Mouse (Mus musculus) limb, embryonic 12.5 days (tissue): ENCODE measurements at regions not wholly inside any gene's neighbourhood (a gene's known extent, or its start where the extent isn't known, plus 50 kb on each side); places are given as distances from the start of the nearest gene placed in this dataset.

Experiments used
- ATAC-seq: fragments of 200-750 bp; cut with Nextera tagmentation; 2 replicates; pipeline ENCODE4 v1.8.0; 2017; ENCODE audit warnings: low read depth, moderate TSS enrichment; ENCODE audit not compliant: insufficient number of reproducible peaks, insufficient read depth, low FRiP score, low TSS enrichment
- H3K27ac ChIP-seq: fragments of 300-500 bp; sonication (generic); 2 replicates; pipeline ENCODE4 v1.5.1; 2016; ENCODE audit warnings: mild to moderate bottlenecking, moderate library complexity
- H3K27me3 ChIP-seq: fragments of 300-500 bp; sonication (generic); 2 replicates; pipeline ENCODE4 v1.6.1; 2016; ENCODE audit warnings: mild to moderate bottlenecking, moderate library complexity
- H3K36me3 ChIP-seq: fragments of 300-500 bp; sonication (generic); 2 replicates; pipeline ENCODE4 v1.6.1; 2016; ENCODE audit warnings: mild to moderate bottlenecking, moderate library complexity
- H3K4me1 ChIP-seq: fragments of 300-500 bp; sonication (generic); replicated peaks from 2 replicates; pipeline ENCODE4 v1.6.1; 2016
- H3K4me2 ChIP-seq: fragments of 300-500 bp; sonication (generic); 2 replicates; pipeline ENCODE4 v1.6.1; 2016; ENCODE audit warnings: mild to moderate bottlenecking, moderate library complexity
- H3K4me3 ChIP-seq: fragments of 300-500 bp; sonication (generic); replicated peaks from 2 replicates; pipeline ENCODE4 v1.5.1; 2016; ENCODE audit warnings: mild to moderate bottlenecking
- H3K9ac ChIP-seq: fragments of 300-500 bp; sonication (generic); replicated peaks from 2 replicates; pipeline ENCODE4 v1.6.1; 2016; ENCODE audit warnings: mild to moderate bottlenecking, moderate library complexity
- H3K9me3 ChIP-seq: fragments of 300-500 bp; sonication (generic); 2 replicates; pipeline ENCODE4 v1.6.1; 2016; ENCODE audit warnings: mild to moderate bottlenecking, moderate library complexity
- WGBS: fragments of 180-500 bp; shearing (Covaris S2); methylation state at CpG from one replicate; pipeline ENCODE4 v1.1.7; 2016; 5-methylcytosine and 5-hydroxymethylcytosine counted together

- Histone ChIP-seq H3K4me2 (no peak overlapping the region), H3K9me3 (no peaks in the 10 kb centered on the region), H3K27ac (no peak overlapping the region), H3K9ac (no peak overlapping the region), H3K27me3 (no peaks in the 10 kb centered on the region), H3K4me3 (no peak overlapping the region), H3K4me1 (peaks cover 24% of the 10 kb centered on the region), H3K36me3 (no peaks in the 10 kb centered on the region)
- no peak for ATAC-seq
- 75% methylated on average over 4 of the region's 4 CpGs for WGBS
Measured at GRCm38 (mm10) chr2:166475624-166476023, 238.0 kb downstream of the Prex1 start.

DNA sequence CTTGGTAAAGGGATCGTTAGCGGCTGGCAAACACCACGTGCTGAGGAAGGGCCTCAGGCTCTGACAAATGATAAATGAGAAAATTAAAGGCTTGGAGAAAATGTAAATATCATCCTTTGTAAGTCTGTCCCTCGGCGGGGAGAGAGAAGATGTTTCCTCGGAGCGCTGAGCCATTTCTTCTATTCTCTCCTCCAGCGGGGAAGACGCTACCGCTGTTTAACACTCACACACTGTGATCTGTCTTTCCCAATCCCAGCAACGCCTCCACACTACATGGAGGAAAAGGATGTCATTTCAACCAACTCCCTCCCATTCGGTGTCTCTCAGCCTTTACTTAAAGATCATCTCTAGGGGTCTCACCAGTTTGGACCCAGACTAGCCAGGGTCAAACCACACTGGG lies 239.0 kb downstream of the Prex1 start:
- Histone ChIP-seq H3K9ac (no peak overlapping the region), H3K27ac (no peak overlapping the region), H3K27me3 (no peaks in the 10 kb centered on the region), H3K4me2 (no peak overlapping the region), H3K9me3 (no peaks in the 10 kb centered on the region), H3K4me1 (peaks cover 24% of the 10 kb centered on the region), H3K4me3 (no peak overlapping the region), H3K36me3 (no peaks in the 10 kb centered on the region)
- 74% methylated on average over 12 of the region's 12 CpGs for WGBS
- ATAC-seq = no peak

DNA sequence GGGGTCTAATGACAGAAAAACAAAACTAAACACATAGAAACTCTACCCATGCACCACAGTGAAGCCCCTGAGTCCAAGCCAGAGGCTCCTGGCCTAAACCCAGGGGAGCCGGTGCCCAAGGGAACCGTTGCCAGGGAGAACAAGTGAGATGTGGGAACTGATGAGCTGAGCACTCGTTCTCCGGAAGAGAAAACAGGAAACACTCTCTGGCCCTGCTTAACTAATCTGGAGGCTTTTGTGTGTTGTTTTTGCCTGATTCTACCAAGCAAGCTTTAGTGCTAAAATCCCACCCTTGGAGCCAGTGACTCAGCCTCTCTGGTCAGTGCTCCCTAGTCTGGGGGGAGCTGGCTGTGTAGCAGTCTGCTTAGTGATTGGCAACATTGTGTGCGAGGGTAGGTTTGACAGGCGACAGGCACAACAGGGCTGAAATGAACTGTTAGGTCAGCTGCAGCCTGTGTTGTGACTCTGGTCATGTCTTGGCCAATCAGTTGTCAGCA lies 242.3 kb downstream of the Prex1 start:
- H3K9me3 ChIP-seq = no peaks in the 10 kb centered on the region
- no peaks in the 10 kb centered on the region for H3K36me3 ChIP-seq
- H3K9ac ChIP-seq = no peak overlapping the region
- no peak overlapping the region for H3K4me2 ChIP-seq
- WGBS = 74% methylated on average over 6 of the region's 6 CpGs
- H3K27ac ChIP-seq = no peak overlapping the region
- no peaks in the 10 kb centered on the region for H3K27me3 ChIP-seq
- H3K4me3 ChIP-seq = no peak overlapping the region
- peaks cover 9% of the 10 kb centered on the region; the same call in 1 of the 2 replicates for H3K4me1 ChIP-seq
- no peak for ATAC-seq

- H3K27ac ChIP-seq = no peak overlapping the region
- no peaks in the 10 kb centered on the region for H3K27me3 ChIP-seq
- ATAC-seq = no peak
Measured at GRCm38 (mm10) chr2:166469046-166469593, 244.5 kb downstream of the Prex1 start.

GRCm38 (mm10) chr2:166467137-166467536 lies 246.5 kb downstream of the Prex1 start:
- H3K36me3 ChIP-seq = no peaks in the 10 kb centered on the region
- H3K27me3 ChIP-seq = no peaks in the 10 kb centered on the region
- H3K4me2 ChIP-seq = no peak overlapping the region
- no peaks in the 10 kb centered on the region for H3K9me3 ChIP-seq
- ATAC-seq = no peak
- no peak overlapping the region for H3K4me3 ChIP-seq
- peaks cover 6% of the 10 kb centered on the region; the same call in 1 of the 2 replicates for H3K4me1 ChIP-seq
- no peak overlapping the region for H3K27ac ChIP-seq
- H3K9ac ChIP-seq = no peak overlapping the region
- WGBS = 83% methylated on average over 7 of the region's 7 CpGs

More at GRCm38 (mm10) chr2:166469046-166469593, 244.5 kb downstream of the Prex1 start:
- H3K9me3 ChIP-seq = no peaks in the 10 kb centered on the region
- no peaks in the 10 kb centered on the region for H3K36me3 ChIP-seq
- no peak overlapping the region for H3K4me2 ChIP-seq
- H3K4me3 ChIP-seq = no peak overlapping the region
- no peak overlapping the region for H3K9ac ChIP-seq
- H3K4me1 ChIP-seq = peaks cover 6% of the 10 kb centered on the region; the same call in 1 of the 2 replicates
- 80% methylated on average over 9 of the region's 9 CpGs for WGBS

DNA sequence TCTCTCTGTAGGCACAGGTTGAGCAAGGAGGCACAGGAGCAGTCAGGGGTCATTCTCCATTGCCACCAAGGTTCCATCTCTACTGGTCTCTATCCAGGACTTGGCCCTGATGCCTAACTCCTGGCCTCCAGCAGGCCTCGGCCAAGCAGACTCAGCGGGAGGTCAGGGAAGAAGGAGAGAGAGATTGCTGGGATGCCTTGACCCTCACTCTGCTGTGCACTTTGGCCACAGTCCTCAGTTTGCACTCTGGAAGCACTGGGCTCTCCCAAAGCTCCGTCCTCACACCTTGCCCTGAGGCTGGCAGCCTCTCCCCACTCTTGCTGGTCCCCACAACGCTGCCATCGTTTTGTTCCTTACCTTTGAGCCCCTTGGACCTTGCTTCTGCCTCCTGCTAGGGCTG lies 248.1 kb downstream of the Prex1 start:
- no peaks in the 10 kb centered on the region for H3K9me3 ChIP-seq
- H3K27ac ChIP-seq = no peak overlapping the region
- H3K36me3 ChIP-seq = no peaks in the 10 kb centered on the region
- WGBS = 82% methylated on average over 5 of the region's 5 CpGs
- H3K4me3 ChIP-seq = no peak overlapping the region
- no peak overlapping the region for H3K4me2 ChIP-seq
- H3K27me3 ChIP-seq = no peaks in the 10 kb centered on the region
- peaks cover 2% of the 10 kb centered on the region; the same call in 1 of the 2 replicates for H3K4me1 ChIP-seq
- no peak overlapping the region for H3K9ac ChIP-seq
- ATAC-seq = no peak

GRCm38 (mm10) chr2:166463539-166463938 lies 250.1 kb downstream of the Prex1 start:
- Histone ChIP-seq H3K27ac (no peak overlapping the region), H3K36me3 (no peaks in the 10 kb centered on the region), H3K4me3 (no peak overlapping the region), H3K9ac (no peak overlapping the region), H3K9me3 (no peaks in the 10 kb centered on the region), H3K27me3 (no peaks in the 10 kb centered on the region), H3K4me2 (no peak overlapping the region), H3K4me1 (peaks cover 16% of the 10 kb centered on the region)
- 83% methylated on average over 9 of the region's 9 CpGs for whole genome bisulfite sequencing
- ATAC-seq = no peak

DNA sequence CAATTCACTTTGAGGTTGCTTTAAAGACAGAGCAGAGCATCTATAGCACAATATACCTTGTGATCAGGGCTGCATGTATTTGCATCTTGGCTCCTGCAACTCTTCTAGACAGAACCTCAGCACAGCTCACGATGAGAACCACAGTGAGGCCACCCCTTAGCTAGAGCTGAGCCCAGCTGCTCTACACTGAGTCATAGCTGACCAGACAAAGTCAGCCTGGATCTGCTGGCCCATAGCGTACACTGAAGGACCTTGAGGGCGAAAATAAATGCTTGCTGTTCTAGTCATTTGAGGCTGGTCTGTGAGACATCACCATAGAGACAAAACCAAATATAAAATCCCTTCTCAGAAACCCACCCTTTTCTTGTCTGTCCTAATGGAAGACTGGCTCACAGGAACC lies 251.7 kb downstream of the Prex1 start:
- WGBS = 92% methylated on average over 3 of the region's 3 CpGs
- no peak overlapping the region for H3K9ac ChIP-seq
- no peaks in the 10 kb centered on the region for H3K9me3 ChIP-seq
- H3K27me3 ChIP-seq = no peaks in the 10 kb centered on the region
- ATAC-seq = no peak
- peaks cover 25% of the 10 kb centered on the region for H3K4me1 ChIP-seq
- H3K4me2 ChIP-seq = no peak overlapping the region
- H3K4me3 ChIP-seq = no peak overlapping the region
- H3K27ac ChIP-seq = no peak overlapping the region
- no peaks in the 10 kb centered on the region for H3K36me3 ChIP-seq

- H3K9ac ChIP-seq = no peak overlapping the region
- H3K4me2 ChIP-seq = no peak overlapping the region
- no peaks in the 10 kb centered on the region for H3K9me3 ChIP-seq
- H3K36me3 ChIP-seq = no peaks in the 10 kb centered on the region
- H3K4me3 ChIP-seq = no peak overlapping the region
- 78% methylated on average over 3 of the region's 3 CpGs for WGBS
- peak overlapping the region; percentile 66; the same call in 1 of the 2 replicates for H3K27ac ChIP-seq
- no peaks in the 10 kb centered on the region for H3K27me3 ChIP-seq
- H3K4me1 ChIP-seq = peaks cover 25% of the 10 kb centered on the region
- no peak for ATAC-seq
Measured at GRCm38 (mm10) chr2:166461103-166461502, 252.5 kb downstream of the Prex1 start.

DNA sequence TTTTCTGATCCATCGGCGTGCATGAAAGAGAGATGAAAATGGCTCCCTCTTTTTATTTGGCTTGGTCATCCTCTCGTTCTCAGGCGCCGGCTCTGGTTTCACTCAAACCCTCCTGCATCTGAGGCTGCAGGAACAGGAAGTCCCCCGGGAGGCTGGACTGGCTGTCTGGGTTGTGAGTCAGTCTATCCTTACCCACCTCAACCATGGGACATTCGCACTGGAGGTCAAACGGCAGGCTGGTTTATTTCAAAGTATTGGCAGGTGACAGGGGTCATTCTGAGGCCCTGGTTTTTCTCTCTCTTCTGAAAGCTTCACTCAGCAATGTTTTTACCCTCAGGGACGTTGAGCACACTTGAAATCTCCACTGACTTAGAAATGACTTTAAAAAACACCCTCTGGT lies 253.7 kb downstream of the Prex1 start:
- Histone ChIP-seq H3K36me3 (no peaks in the 10 kb centered on the region), H3K9me3 (no peaks in the 10 kb centered on the region), H3K27me3 (no peaks in the 10 kb centered on the region), H3K4me3 (no peak overlapping the region), H3K4me1 (peaks cover 25% of the 10 kb centered on the region), H3K4me2 (no peak overlapping the region), H3K27ac (peak overlapping the region; percentile 66), H3K9ac (no peak overlapping the region)
- 10% methylated on average over 9 of the region's 9 CpGs for WGBS
- ATAC-seq = no peak

GRCm38 (mm10) chr2:166458953-166459352 lies 254.7 kb downstream of the Prex1 start:
- no peaks in the 10 kb centered on the region for H3K36me3 ChIP-seq
- 80% methylated on average over 9 of the region's 9 CpGs for WGBS
- H3K9me3 ChIP-seq = no peaks in the 10 kb centered on the region
- H3K4me1 ChIP-seq = peaks cover 25% of the 10 kb centered on the region
- no peaks in the 10 kb centered on the region for H3K27me3 ChIP-seq
- H3K4me2 ChIP-seq = no peak overlapping the region
- ATAC-seq = 0 out of 2 replicates have a peak, but pooled peaks have one; percentile 24
- no peak overlapping the region for H3K9ac ChIP-seq
- H3K4me3 ChIP-seq = no peak overlapping the region
- peak overlapping the region; percentile 66 for H3K27ac ChIP-seq
